Mouse (Mus musculus): Measurements from ENCODE around the gene Samd8.

DNA sequence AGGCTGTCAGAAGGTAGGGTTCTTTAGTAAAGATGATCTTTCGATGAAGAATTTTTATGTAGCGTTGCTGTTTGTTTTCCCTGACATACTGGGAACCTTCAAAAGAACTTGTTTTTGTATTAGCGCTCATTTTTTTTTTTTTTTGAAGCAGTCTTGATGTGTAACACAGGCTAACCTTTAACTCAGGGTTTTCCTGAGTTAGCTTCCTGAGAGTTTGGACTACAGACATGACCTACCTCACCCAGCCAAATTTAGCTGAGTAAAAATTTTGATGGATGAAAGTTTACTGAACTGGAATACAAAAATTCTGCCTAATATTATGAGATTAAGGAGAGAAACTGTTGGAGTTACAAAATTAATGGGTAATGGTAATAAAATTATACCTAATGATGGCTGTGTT, 2.1 kb downstream of the Samd8 start:
- TF ChIP-seq POLR2A (IDR thresholded peaks at IDR 0.05; ENCODE audit: insufficient read depth, low read length) (no peak), EP300 (IDR thresholded peaks at IDR 0.05; ENCODE audit: insufficient read depth, low read depth, low read length) (no peak)
